Mouse (Mus musculus): ENCODE results near the gene Dnaaf1.
A peak's percentile ranks its signal among the peaks of the same experiment; 100 is the strongest.

DNA sequence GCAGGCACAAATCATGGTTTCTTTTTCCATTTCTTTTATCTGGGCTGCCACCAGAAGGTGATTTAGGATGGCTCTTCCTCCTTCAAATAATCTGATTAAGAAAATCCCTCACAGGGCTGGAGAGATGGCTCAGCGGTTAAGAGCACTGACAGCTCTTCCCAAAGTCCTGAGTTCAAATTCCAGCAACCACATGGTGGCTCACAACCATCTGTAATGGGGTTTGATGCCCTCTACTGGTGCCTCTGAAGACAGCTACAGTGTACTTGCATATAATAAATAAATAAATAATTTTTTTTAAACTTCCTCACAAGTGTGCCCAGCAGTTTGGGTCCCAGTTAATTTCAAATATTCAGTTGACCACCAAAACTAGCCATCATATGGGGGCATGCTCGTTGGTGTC lies 31.2 kb downstream of the Dnaaf1 start:
- TF ChIP-seq ZC3H11A (IDR thresholded peaks at IDR 0.05; ENCODE audit: low read depth, low read length) (peak; percentile 21; the same call in 1 of the 2 replicates), CTCF (IDR thresholded peaks at IDR 0.05 in 2 of 3, conservative IDR thresholded peaks at IDR 0.05 in 1 of 3; ENCODE audit: control insufficient read depth in 1 of 3, insufficient read depth in 1 of 3, low read depth in 2 of 3, low read length in 3 of 3, poor library complexity in 1 of 3, severe bottlenecking in 1 of 3) (peak; percentile 33 to 55 (median 35); a peak in 4 of 6 replicates), RCOR1 (IDR thresholded peaks at IDR 0.05; ENCODE audit: low read depth, low read length) (no peak), ZKSCAN1 (IDR thresholded peaks at IDR 0.05; ENCODE audit: low read depth, low read length) (no peak), USF1 (IDR thresholded peaks at IDR 0.05; ENCODE audit: low read depth, low read length) (no peak), CHD2 (IDR thresholded peaks at IDR 0.05; ENCODE audit: low read length) (no peak), ZMIZ1 (IDR thresholded peaks at IDR 0.05; ENCODE audit: low read depth, low read length) (no peak), TCF12 (IDR thresholded peaks at IDR 0.05; ENCODE audit: low read depth, low read length) (no peak), GATA1 (IDR thresholded peaks at IDR 0.05; ENCODE audit: low read depth, low read length) (no peak)

Data from MEL (cell line).